Mouse (Mus musculus) kidney, adult 2 months (tissue): ENCODE measurements at regions not wholly inside any gene's neighbourhood (a gene's known extent, or its start where the extent isn't known, plus 50 kb on each side); places are given as distances from the start of the nearest gene placed in this dataset.

Experiments
- CTCF ChIP-seq: fragments of 200-500 bp; conservative IDR thresholded peaks from 2 replicates; pipeline ENCODE4 v1.5.1; 2011; ENCODE audit warnings: low read depth, mild to moderate bottlenecking, control low read depth, low read length, moderate library complexity, mixed read lengths; ENCODE audit not compliant: insufficient read depth, insufficient read length
- POLR2A ChIP-seq: fragments of 200-500 bp; IDR thresholded peaks from one replicate; pipeline ENCODE4 v1.6.1; 2011; ENCODE audit warnings: low read depth, low read length, control low read depth

- TF ChIP-seq CTCF, result no peak
- no peak for TF ChIP-seq POLR2A
These were observed 70.1 kb upstream of the Psmd7 start for GRCm38 (mm10) chr8:107658386-107658785.
